Mouse (Mus musculus) ES-E14 (cell line): ENCODE data around the gene Rnase4.

ENCODE experiments used
- CHD2 ChIP-seq: IDR thresholded peaks from 2 replicates; pipeline ENCODE4 v1.6.1; 2014; ENCODE audit warnings: mild to moderate bottlenecking, low read depth, low read length, inconsistent platforms
- MAFK ChIP-seq: IDR thresholded peaks from 2 replicates; pipeline ENCODE4 v1.6.1; 2014; ENCODE audit warnings: mild to moderate bottlenecking, low read depth, low read length, inconsistent platforms; ENCODE audit not compliant: insufficient read depth
- ZC3H11A ChIP-seq: IDR thresholded peaks from 2 replicates; pipeline ENCODE4 v1.6.1; 2012; ENCODE audit warnings: low read depth, mild to moderate bottlenecking, inconsistent platforms, low read length, borderline replicate concordance

GRCm38 (mm10) chr14:51142568-51142967 is 51.7 kb downstream of the Rnase4 start:
- TF ChIP-seq CHD2 (no peak), ZC3H11A (no peak), MAFK (no peak)
